Mouse (Mus musculus) hematopoietic stem cell, adult 5-6 weeks (primary cell): ENCODE data around the gene Dock6. TPM values are rescaled to one million over a fixed set of nuclear protein-coding genes. Genes with fewer than 3 reads are reported as not detected.

ENCODE experiments used
- ATAC-seq, 2 experiments: fragments of 125-278 bp in 1 of 2; replicated peaks in 1 of 2; 2 replicates each; pipeline ENCODE4 v1.8.0; 2016 to 2017; ENCODE audit warnings: inconsistent platforms in 2 of 2, mild to moderate bottlenecking in 2 of 2, moderate number of reproducible peaks in 2 of 2, low read depth in 1 of 2, moderate TSS enrichment in 1 of 2; ENCODE audit not compliant: low FRiP score in 2 of 2, poor library complexity in 2 of 2, severe bottlenecking in 2 of 2, insufficient read depth in 1 of 2, low TSS enrichment in 1 of 2
- total RNA-seq: library from RNA; stranded (forward); fragments of 172-1452, 232-1000 nt; gene quantifications from 2 replicates; pipeline ENCODE4 v1.2.3, GENCODE M21; 2017

Dock6 gene
- total RNA-seq, 1 experiment from 2014 or later = 6.1 TPM

- ATAC-seq = no peak
Observed at GRCm38 (mm10) chr9:21824366-21824765, 28.1 kb downstream of the Dock6 start.

DNA sequence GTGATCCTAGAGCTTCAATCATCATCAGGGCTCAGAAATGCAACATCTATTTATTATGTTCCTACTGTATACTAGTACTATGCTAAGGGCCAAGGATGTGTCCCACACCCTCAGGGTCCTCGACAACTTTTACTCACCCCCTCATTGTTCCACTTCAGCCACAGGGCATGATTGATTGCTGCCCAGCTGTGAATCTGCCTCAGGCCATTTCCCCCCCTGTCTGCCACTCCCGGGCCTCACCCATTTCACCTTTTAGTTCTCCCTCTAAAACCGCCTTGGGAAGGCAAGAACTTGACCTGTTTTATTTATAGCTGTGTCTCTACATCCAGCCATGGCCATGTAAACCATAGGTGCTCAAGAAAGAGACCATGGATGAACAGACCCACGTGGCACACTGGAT, 28.5 kb downstream of the Dock6 start:
- no peak for ATAC-seq

DNA sequence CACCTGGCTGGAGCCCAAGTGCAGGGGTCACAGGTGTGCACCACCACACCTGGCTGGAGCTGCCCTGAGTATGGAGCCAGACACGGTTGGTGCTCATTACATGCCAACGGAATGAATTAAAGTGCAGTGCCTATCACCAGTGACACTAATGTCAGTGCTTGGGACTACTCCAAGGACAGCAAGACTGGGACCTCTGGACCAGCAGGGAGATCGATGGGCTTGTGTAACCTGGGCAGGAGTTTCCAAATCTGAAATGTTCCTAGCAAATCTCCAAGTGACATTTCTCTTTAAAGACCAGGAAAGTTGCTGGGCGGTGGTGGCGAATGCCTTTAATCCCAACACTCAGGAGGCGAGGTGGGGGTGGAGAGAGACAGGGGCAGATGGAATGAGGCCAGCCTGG, 29.7 kb downstream of the Dock6 start:
- ATAC-seq = no peak

- ATAC-seq = no peak
Observed at GRCm38 (mm10) chr9:21820183-21820582, 32.3 kb downstream of the Dock6 start.

DNA sequence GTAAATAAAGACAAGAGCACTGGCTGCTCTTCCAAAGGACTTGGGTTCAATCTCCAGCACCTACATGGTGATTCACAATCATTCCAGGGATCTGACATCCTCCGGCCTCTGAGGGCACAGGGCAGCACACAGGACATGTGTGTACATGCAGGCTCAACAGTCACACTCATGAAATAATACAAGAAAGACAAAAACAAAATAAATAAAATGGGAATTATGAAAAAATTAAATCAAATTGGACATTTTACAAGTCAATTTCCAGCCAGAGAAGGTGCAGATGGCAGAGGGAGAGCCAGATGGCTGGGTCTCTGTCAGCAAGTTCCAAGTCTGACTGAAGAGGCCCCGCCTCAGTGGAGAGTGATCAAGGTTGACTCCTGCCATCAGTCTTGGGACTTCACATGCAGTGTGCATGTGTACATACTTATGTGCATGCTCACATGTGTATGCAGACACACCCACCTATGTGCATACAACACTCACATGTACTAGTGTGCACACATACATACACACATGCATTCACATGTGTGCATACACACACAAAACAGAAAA, 33.2 kb downstream of the Dock6 start:
- no peak for ATAC-seq

- no peak for ATAC-seq
Observed at GRCm38 (mm10) chr9:21818561-21818960, 33.9 kb downstream of the Dock6 start.

- no peak for ATAC-seq
Observed at GRCm38 (mm10) chr9:21818125-21818524, 34.3 kb downstream of the Dock6 start.

- ATAC-seq = peak; percentile 30 to 60
Observed at GRCm38 (mm10) chr9:21816716-21817305, 35.6 kb downstream of the Dock6 start.

GRCm38 (mm10) chr9:21811170-21811569, 41.3 kb downstream of the Dock6 start:
- peak in 1 of 2 experiments; percentile 37; a peak in 1 of 4 replicates for ATAC-seq

DNA sequence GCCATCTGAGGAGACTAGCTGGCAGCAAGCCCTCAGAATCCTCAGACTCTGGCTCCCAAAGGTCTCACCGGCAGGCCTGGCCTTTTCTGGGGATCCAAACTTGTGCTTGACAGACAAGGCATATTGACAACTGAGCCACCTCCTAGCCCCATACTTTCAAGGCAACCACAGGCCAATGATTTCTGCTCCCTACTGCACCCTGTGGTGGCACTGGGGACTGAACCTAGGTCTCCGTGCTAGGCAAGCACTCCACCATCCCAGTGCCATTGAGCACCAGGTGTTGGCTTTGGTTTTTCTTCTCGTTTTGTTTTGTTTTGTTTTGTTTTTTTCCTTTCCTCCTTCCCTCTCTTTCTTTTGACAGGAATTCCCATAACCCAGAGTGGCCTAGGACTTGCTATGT, 43.9 kb downstream of the Dock6 start:
- no peak; a peak in 1 of 4 replicates for ATAC-seq

GRCm38 (mm10) chr9:21806976-21807375, 45.5 kb downstream of the Dock6 start:
- ATAC-seq = no peak

DNA sequence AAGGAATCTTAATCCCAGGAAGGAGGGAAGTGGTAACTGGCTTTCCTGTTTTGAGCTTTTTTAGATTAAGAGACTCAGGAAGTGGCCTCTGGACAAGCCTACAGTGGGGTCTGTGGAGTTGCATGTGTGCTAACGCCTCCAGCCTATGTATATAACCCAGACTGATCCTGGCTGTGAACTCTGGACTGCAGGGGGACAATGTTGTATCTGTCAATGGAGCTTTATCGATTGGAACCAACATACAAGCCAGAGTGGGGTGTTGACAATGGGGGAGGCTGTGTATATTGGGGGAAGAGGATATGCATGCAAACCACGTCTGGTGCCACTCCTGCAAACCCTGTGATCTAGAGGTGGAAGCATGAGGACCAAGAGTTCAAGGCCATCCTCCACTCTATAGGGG, 46.1 kb downstream of the Dock6 start:
- ATAC-seq = no peak

- peak; percentile 80 to 88 for ATAC-seq
Observed at GRCm38 (mm10) chr9:21803986-21804644, 48.3 kb downstream of the Dock6 start.

DNA sequence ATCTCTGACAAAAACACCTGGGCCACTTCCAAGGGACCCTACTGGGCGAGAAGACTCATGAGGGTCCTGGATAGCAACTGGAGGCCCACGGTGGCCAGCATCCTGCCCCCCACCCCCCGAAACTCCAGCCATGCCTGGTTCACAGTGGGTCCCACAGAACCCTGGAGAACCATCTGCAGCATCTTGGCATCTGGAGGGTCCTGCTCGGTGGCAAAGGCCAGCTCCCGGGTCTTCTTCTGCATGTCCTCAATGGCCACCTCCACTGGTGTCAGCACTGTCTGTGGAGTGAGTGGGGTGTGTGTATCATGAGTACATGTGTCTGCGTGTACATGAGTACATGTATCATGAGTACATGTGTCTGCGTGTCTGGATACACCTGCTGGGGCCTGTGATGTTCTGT, 50.8 kb downstream of the Dock6 start:
- ATAC-seq = no peak

- ATAC-seq = no peak
Observed at GRCm38 (mm10) chr9:21801121-21801520, 51.3 kb downstream of the Dock6 start.

DNA sequence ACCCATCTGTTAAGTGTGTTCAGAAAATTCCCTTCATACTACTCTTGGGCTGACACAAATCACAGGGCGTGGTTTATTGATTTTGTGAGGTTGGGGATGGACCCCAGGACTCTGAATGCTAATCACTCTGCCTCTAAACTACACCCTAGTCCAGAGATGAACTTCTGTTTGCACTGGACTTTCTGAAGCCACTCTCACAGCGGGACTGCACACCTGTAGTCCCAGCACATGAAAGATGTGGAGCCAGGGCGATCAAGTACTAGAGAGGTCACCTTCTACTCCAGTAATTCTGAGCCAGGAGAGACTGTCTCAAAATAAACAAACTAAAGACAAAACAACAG, 53.5 kb downstream of the Dock6 start:
- no peak for ATAC-seq

DNA sequence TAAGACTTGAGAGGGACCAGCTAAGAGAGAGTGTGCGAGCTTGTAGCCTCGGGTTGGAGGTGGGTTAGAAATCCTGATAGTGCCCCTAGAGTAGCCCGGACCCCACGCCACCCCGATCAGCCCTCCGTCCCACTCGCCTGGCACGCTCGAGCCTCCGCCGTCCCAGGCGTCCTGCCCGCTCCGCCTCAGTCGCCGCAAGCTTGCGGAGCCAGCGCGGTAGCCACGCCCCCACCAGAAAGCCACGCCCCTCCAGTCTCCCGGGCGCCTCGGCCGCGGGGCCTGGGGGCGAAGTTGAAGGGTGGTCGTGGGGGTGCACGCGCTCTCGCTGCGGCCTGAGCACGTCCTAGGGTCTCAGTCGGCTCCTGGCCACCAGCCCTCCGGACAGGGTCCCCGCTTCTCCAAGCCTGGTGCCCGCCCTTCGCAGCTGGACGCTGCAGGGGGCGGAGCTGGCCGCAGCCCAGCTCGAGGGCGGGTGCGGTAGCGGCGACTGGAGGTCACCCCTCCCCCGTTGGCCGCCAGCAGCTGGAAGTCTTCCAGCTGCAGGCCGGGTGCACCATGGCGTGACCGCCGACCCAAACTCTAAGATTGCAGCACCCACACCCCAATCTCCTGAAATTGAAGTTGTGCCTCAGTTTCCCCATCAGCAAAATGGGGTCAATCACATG, 54.0 kb downstream of the Dock6 start, which contains the start of gene Kank2:
Gene Kank2, minus strand, starts transcription at position 400 of the 665 bp plus-strand sequence.
- ATAC-seq = peak; percentile 73 to 76

DNA sequence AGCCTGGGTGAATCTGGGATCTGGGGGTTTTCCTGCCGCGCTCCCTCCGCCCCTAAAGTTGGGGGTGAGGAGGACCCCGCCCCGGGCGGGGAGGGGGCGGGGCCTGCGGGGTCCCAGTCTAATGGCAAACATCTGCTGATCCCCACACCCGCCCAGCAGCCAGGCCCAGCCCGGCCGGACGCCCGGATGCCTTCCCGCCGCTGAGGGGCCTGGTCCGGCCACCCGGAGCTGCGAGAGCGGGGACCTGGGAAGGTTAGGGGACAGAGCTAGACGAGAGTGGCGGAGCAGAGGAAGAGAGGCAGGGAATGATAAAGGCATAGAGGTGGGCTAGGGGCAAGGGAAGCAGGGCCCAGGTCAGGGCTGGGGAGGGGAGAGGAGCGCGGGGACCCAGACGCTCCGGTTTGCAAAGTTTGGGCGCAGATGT, 54.5 kb downstream of the Dock6 start:
- ATAC-seq = peak in 1 of 2 experiments; percentile 15; a peak in 1 of 4 replicates
